Mouse (Mus musculus): Measurements from ENCODE around the gene Ldb1.

Ldb1 gene

GRCm38 (mm10) chr19:46044993-46045695 lies at the start of gene Ldb1:
Gene Ldb1 (minus strand): TSS chr19:46045214.
- peak; percentile 89 for DNase-seq

- DNase-seq: no peak
Measured at GRCm38 (mm10) chr19:46094144-46094543, 49.1 kb upstream of the Ldb1 start.

- no peak for DNase-seq
Measured at GRCm38 (mm10) chr19:46091641-46092040, 46.6 kb upstream of the Ldb1 start.

- no peak for DNase-seq
Measured at GRCm38 (mm10) chr19:46087871-46088270, 42.9 kb upstream of the Ldb1 start.

- peak; percentile 37 for DNase-seq
Measured at GRCm38 (mm10) chr19:46086337-46086736, 41.3 kb upstream of the Ldb1 start.

- no peak for DNase-seq
Measured at GRCm38 (mm10) chr19:46085185-46085584, 40.2 kb upstream of the Ldb1 start.

GRCm38 (mm10) chr19:46078535-46078934 lies 33.5 kb upstream of the Ldb1 start:
- DNase-seq: no peak

- peak; percentile 99 for DNase-seq
Measured at GRCm38 (mm10) chr19:46075616-46076607, 30.9 kb upstream of the Ldb1 start, which contains the start of gene Nolc1. Gene Nolc1 (plus strand): TSS chr19:46075863.

- no peak for DNase-seq
Measured at GRCm38 (mm10) chr19:46074266-46074665, 29.3 kb upstream of the Ldb1 start.

GRCm38 (mm10) chr19:46073285-46073684 lies 28.3 kb upstream of the Ldb1 start:
- DNase-seq: no peak

- DNase-seq: no peak
Measured at GRCm38 (mm10) chr19:46068054-46068453, 23.0 kb upstream of the Ldb1 start.

GRCm38 (mm10) chr19:46060845-46061244 lies 15.8 kb upstream of the Ldb1 start:
- no peak for DNase-seq

- DNase-seq: no peak
Measured at GRCm38 (mm10) chr19:46058466-46058865, 13.5 kb upstream of the Ldb1 start.

- DNase-seq: peak; percentile 87
Measured at GRCm38 (mm10) chr19:46056947-46057607, 12.1 kb upstream of the Ldb1 start.

GRCm38 (mm10) chr19:46056388-46056946 lies 11.5 kb upstream of the Ldb1 start:
- DNase-seq: peak; percentile 97

- DNase-seq: no peak
Measured at GRCm38 (mm10) chr19:46055752-46056387, 10.9 kb upstream of the Ldb1 start.

GRCm38 (mm10) chr19:46050462-46050861 lies 5.4 kb upstream of the Ldb1 start:
- no peak for DNase-seq

- no peak for DNase-seq
Measured at GRCm38 (mm10) chr19:46049129-46049528, 4.1 kb upstream of the Ldb1 start.

- DNase-seq: no peak
Measured at GRCm38 (mm10) chr19:46047426-46047825, 2.4 kb upstream of the Ldb1 start.

- DNase-seq: no peak
Measured at GRCm38 (mm10) chr19:46046621-46047025, 1.6 kb upstream of the Ldb1 start.

GRCm38 (mm10) chr19:46045696-46046311 lies 790 bp upstream of the Ldb1 start:
- peak; percentile 79 for DNase-seq
